Mouse (Mus musculus): ENCODE measurements at regions not wholly inside any gene's neighbourhood (a gene's known extent, or its start where the extent isn't known, plus 50 kb on each side); places are given as distances from the start of the nearest gene placed in this dataset.

DNA sequence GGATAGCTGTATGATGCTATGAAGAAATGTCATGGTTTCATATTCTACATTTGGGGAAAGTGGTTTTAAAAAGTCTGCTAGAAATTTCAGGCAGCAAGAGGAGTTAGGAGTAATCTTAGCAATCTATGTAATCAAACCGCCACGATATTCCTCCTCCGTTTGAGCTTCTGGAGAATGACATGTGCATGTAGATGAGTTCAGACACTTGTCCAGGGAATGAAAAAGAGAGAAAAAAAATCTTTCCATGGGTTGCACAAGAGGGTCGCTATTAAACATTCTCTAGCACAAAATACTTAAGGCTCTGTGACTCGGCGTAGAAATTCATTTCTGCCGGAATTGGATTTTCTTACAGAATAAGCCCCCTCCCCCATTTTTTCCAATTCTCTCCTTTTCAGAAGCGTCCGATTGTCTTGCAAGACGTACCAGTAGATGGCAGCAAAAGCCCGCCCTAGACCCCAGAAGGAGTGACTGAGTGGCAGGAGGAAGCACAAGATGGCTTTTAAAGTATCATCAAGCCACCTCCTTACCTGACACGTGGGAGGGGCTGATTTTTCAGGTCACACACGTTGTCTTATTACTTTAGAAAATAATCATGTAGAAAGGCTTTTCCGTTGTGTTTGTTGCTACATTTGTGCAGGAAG is 454.1 kb upstream of the Sel1l start:
- no peaks in the 10 kb centered on the region for H3K4me1 ChIP-seq (ENCODE audit: control insufficient read depth, insufficient read depth, low read length)
- WGBS (ENCODE audit: insufficient replicate concordance) = 25% methylated on average over 14 of the region's 14 CpGs

DNA sequence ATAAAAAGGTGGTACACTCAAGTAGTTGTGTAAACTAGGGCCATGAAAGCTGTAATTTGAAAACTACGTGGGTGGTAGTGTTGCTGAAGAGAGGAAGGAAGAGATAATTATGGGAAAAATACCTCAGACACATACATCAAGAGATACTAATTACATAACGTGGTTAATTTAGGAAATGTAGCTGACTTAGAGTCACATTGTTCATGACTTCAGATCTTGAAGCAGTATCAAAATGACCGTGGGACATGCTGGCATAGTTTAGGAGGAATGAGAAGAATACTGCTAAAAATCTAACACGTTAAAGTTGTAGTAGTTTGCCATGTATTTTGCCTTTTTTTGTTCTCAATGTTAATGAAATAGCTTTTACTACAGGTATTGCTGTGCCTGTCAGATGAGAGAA is 445.9 kb upstream of the Sel1l start:
- no peaks in the 10 kb centered on the region for H3K27me3 ChIP-seq (ENCODE audit: control insufficient read depth, insufficient read depth, low read length)
- 68% methylated on average over 4 of the region's 4 CpGs for WGBS (ENCODE audit: insufficient replicate concordance)
- no peaks in the 10 kb centered on the region for H3K4me1 ChIP-seq (ENCODE audit: control insufficient read depth, insufficient read depth, low read length)
- H3K4me3 ChIP-seq (ENCODE audit: low read depth, low read length) = no peak overlapping the region
- ATAC-seq (replicated peaks; ENCODE audit: insufficient number of reproducible peaks, low FRiP score, low TSS enrichment) = no peak
- no peak overlapping the region for H3K4me2 ChIP-seq
- no peaks in the 10 kb centered on the region for H3K36me3 ChIP-seq (ENCODE audit: control insufficient read depth, insufficient read depth, low read length)
- no peak overlapping the region for H3K27ac ChIP-seq (ENCODE audit: low read depth, low read length)
- H3K9me3 ChIP-seq (replicated peaks; ENCODE audit: control insufficient read depth, low read length) = no peaks in the 10 kb centered on the region
- no peak overlapping the region for H3K9ac ChIP-seq (ENCODE audit: low read depth, low read length)

More for the DNA sequence above, 454.1 kb upstream of the Sel1l start:
- no peak overlapping the region for H3K27ac ChIP-seq (ENCODE audit: low read depth, low read length)
- no peak for ATAC-seq (replicated peaks; ENCODE audit: insufficient number of reproducible peaks, low FRiP score, low TSS enrichment)
- no peak overlapping the region for H3K4me3 ChIP-seq (ENCODE audit: low read depth, low read length)
- H3K4me2 ChIP-seq = no peak overlapping the region
- H3K9ac ChIP-seq (ENCODE audit: low read depth, low read length) = no peak overlapping the region
- no peaks in the 10 kb centered on the region for H3K9me3 ChIP-seq (replicated peaks; ENCODE audit: control insufficient read depth, low read length)
- H3K36me3 ChIP-seq (ENCODE audit: control insufficient read depth, insufficient read depth, low read length) = no peaks in the 10 kb centered on the region
- no peaks in the 10 kb centered on the region for H3K27me3 ChIP-seq (ENCODE audit: control insufficient read depth, insufficient read depth, low read length)

DNA sequence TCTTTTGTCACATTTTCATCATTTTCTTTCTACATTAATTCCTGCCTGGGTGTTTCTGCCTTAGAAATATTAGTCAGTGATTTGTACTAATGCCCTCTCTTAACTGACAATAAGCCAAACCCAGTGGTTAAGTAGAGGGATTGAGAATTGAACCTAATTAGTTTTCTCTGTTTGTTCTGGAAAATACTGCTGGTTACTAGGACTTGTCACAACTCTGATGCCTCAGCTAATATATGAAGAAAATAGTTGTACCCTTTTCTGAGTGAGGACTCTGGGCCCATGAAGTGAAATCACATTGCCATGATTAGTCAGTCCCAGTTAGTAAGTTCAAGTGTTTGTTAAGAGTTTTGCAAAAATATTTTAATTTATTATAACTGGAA is 444.4 kb upstream of the Sel1l start:
- no peaks in the 10 kb centered on the region for H3K27me3 ChIP-seq (ENCODE audit: control insufficient read depth, insufficient read depth, low read length)
- H3K4me1 ChIP-seq (ENCODE audit: control insufficient read depth, insufficient read depth, low read length) = no peaks in the 10 kb centered on the region
- H3K4me3 ChIP-seq (ENCODE audit: low read depth, low read length) = no peak overlapping the region
- no peak overlapping the region for H3K4me2 ChIP-seq
- no peak overlapping the region for H3K27ac ChIP-seq (ENCODE audit: low read depth, low read length)
- no peaks in the 10 kb centered on the region for H3K36me3 ChIP-seq (ENCODE audit: control insufficient read depth, insufficient read depth, low read length)
- no peak overlapping the region for H3K9ac ChIP-seq (ENCODE audit: low read depth, low read length)
- ATAC-seq (replicated peaks; ENCODE audit: insufficient number of reproducible peaks, low FRiP score, low TSS enrichment) = no peak
- no peaks in the 10 kb centered on the region for H3K9me3 ChIP-seq (replicated peaks; ENCODE audit: control insufficient read depth, low read length)

DNA sequence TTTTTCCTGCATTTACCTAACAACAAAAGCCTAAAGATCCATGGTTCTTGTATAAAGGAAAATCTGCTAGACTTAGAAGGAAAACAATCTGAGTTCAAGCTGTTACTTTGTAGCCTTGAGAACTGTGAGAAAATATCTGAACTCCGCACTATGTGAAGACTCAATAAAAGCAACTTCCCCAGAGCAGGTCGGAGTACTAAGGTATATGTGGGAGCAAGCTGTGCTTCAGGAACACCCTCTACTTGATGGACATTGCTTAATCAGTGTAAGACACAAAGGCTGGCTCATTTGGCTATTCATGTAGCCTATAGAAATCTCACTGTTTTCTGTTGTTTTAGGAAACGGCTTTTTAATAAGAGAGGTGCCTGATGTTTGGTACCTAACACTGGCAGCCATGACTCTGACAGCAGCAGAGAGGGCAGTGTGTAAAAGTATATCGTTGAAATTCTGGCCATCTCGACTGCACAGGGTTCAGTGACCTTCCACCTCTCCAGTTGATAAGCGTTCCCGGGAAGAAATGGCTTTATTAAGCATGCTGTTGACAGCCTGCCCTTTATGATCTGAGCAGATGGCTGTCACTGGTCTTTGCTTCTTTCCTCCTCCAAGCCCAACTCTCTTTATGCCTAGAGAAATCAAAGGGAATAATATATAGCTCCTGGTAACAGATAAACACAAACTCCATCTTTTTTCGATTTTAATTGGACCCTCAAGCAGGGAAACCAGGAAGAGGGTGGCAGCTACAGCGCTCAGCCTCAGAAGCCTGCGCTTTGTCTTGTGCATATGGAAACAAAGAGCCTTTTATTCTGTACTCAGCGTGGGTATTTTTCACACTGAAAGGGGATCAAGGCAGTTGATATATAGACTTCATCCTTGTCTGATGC is 443.7 kb upstream of the Sel1l start:
- Histone ChIP-seq H3K27ac (ENCODE audit: low read depth, low read length) (no peak overlapping the region), H3K27me3 (ENCODE audit: control insufficient read depth, insufficient read depth, low read length) (no peaks in the 10 kb centered on the region), H3K9ac (ENCODE audit: low read depth, low read length) (no peak overlapping the region), H3K4me3 (ENCODE audit: low read depth, low read length) (no peak overlapping the region), H3K4me2 (no peak overlapping the region), H3K9me3 (replicated peaks; ENCODE audit: control insufficient read depth, low read length) (no peaks in the 10 kb centered on the region), H3K36me3 (ENCODE audit: control insufficient read depth, insufficient read depth, low read length) (no peaks in the 10 kb centered on the region), H3K4me1 (ENCODE audit: control insufficient read depth, insufficient read depth, low read length) (no peaks in the 10 kb centered on the region)
- 57% methylated on average over 11 of the region's 11 CpGs for WGBS (ENCODE audit: insufficient replicate concordance)
- ATAC-seq (replicated peaks; ENCODE audit: insufficient number of reproducible peaks, low FRiP score, low TSS enrichment) = no peak

DNA sequence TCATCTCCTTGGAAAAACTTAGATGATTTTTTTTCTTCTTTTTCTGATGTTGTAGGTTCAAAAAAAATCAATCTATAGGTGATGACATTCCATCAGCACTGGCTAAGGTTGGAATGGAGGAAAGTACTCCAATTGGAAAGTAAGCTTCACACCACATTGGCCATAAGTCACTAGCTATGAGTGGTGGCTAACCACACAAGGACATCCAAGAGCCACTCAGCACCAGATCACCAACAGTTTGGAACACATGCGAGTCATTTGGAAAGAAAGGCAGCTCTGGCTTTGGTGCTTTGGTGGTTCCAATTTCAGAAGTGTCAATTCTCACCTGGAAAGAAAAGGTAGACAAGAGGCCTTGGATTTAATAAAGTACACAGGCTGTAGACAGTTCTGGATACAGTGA is 442.5 kb upstream of the Sel1l start:
- H3K4me2 ChIP-seq = no peak overlapping the region
- no peak for ATAC-seq (replicated peaks; ENCODE audit: insufficient number of reproducible peaks, low FRiP score, low TSS enrichment)
- no peaks in the 10 kb centered on the region for H3K4me1 ChIP-seq (ENCODE audit: control insufficient read depth, insufficient read depth, low read length)
- no peaks in the 10 kb centered on the region for H3K36me3 ChIP-seq (ENCODE audit: control insufficient read depth, insufficient read depth, low read length)
- no peaks in the 10 kb centered on the region for H3K9me3 ChIP-seq (replicated peaks; ENCODE audit: control insufficient read depth, low read length)
- H3K27ac ChIP-seq (ENCODE audit: low read depth, low read length) = no peak overlapping the region
- no peak overlapping the region for H3K9ac ChIP-seq (ENCODE audit: low read depth, low read length)
- H3K27me3 ChIP-seq (ENCODE audit: control insufficient read depth, insufficient read depth, low read length) = no peaks in the 10 kb centered on the region
- no peak overlapping the region for H3K4me3 ChIP-seq (ENCODE audit: low read depth, low read length)
- WGBS (ENCODE audit: insufficient replicate concordance) = 76% methylated on average over 1 of the region's 1 CpGs

DNA sequence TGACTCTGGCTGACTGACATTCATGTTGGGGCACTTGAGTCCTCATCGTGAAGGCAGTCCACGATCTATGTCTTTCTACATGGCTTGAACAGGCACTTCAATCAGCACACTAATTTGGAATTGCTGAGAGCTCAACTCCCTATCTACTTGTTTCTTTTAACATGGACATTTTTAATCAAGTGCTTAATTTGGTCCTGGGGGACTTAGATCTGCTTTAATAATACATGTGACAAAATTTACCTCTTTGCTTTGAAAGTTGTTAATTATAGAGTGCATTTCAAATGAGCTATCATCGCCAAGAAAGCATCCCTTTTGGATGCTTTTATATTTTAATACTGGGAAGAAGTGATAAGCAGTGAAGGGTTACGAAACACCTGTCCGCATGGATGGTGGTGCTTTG is 436.6 kb upstream of the Sel1l start:
- no peaks in the 10 kb centered on the region for H3K4me1 ChIP-seq (ENCODE audit: control insufficient read depth, insufficient read depth, low read length)
- H3K4me3 ChIP-seq (ENCODE audit: low read depth, low read length) = no peak overlapping the region
- no peak overlapping the region for H3K9ac ChIP-seq (ENCODE audit: low read depth, low read length)
- no peaks in the 10 kb centered on the region for H3K36me3 ChIP-seq (ENCODE audit: control insufficient read depth, insufficient read depth, low read length)
- WGBS (ENCODE audit: insufficient replicate concordance) = 80% methylated on average over 5 of the region's 5 CpGs
- no peaks in the 10 kb centered on the region for H3K27me3 ChIP-seq (ENCODE audit: control insufficient read depth, insufficient read depth, low read length)
- no peak overlapping the region for H3K4me2 ChIP-seq
- H3K9me3 ChIP-seq (replicated peaks; ENCODE audit: control insufficient read depth, low read length) = no peaks in the 10 kb centered on the region; the same call in 1 of the 2 replicates
- no peak for ATAC-seq (replicated peaks; ENCODE audit: insufficient number of reproducible peaks, low FRiP score, low TSS enrichment)
- H3K27ac ChIP-seq (ENCODE audit: low read depth, low read length) = no peak overlapping the region

DNA sequence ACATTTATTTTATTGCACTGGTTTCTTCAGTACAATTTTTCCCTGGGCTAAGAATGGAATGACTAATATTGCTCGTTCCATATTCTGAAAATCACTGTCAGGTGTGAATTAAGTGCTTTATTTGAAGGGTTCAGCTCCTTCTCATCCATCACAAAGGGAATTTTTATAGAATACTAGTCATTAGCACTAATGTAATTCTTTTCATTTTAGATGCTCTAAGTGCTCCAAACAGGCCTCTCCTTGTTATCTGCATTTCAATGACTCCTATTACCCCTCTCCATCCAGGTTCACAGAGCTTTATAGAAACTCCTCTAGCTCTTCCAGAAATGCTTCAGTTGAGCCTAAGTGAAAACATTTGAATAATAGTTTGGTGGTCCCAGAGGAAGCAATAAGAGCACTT is 431.5 kb upstream of the Sel1l start:
- Histone ChIP-seq H3K9ac (ENCODE audit: low read depth, low read length) (no peak overlapping the region), H3K4me1 (ENCODE audit: control insufficient read depth, insufficient read depth, low read length) (no peaks in the 10 kb centered on the region), H3K27me3 (ENCODE audit: control insufficient read depth, insufficient read depth, low read length) (no peaks in the 10 kb centered on the region), H3K27ac (ENCODE audit: low read depth, low read length) (no peak overlapping the region), H3K4me2 (no peak overlapping the region), H3K9me3 (replicated peaks; ENCODE audit: control insufficient read depth, low read length) (no peaks in the 10 kb centered on the region; the same call in 1 of the 2 replicates), H3K4me3 (ENCODE audit: low read depth, low read length) (no peak overlapping the region), H3K36me3 (ENCODE audit: control insufficient read depth, insufficient read depth, low read length) (no peaks in the 10 kb centered on the region)
- WGBS (ENCODE audit: insufficient replicate concordance) = 64% methylated on average over 1 of the region's 1 CpGs
- ATAC-seq (replicated peaks; ENCODE audit: insufficient number of reproducible peaks, low FRiP score, low TSS enrichment) = no peak

DNA sequence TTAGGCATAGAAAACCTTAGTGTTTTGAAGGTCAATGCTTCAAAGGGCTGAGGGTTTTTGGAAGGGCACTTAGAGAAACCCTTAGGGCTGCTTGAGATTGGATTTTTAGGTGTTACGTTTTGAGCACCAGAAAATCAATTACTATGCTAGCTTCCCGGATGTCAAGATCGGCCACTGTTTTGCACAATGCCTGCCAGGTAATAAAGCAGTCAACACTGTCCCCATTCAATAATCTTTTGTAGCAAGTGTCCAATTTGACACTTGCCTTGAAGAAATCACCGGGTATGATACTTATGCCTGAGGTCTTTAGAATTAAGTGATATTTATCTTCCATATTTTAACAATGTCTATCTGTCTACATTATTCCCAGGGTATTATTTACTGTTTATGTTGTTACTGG is 403.0 kb upstream of the Sel1l start:
- H3K27me3 ChIP-seq (ENCODE audit: control insufficient read depth, insufficient read depth, low read length) = no peaks in the 10 kb centered on the region
- no peak overlapping the region for H3K4me3 ChIP-seq (ENCODE audit: low read depth, low read length)
- no peaks in the 10 kb centered on the region for H3K9me3 ChIP-seq (replicated peaks; ENCODE audit: control insufficient read depth, low read length)
- no peaks in the 10 kb centered on the region for H3K4me1 ChIP-seq (ENCODE audit: control insufficient read depth, insufficient read depth, low read length)
- no peak overlapping the region for H3K9ac ChIP-seq (ENCODE audit: low read depth, low read length)
- H3K4me2 ChIP-seq = no peak overlapping the region
- 73% methylated on average over 4 of the region's 4 CpGs for WGBS (ENCODE audit: insufficient replicate concordance)
- H3K27ac ChIP-seq (ENCODE audit: low read depth, low read length) = no peak overlapping the region
- no peaks in the 10 kb centered on the region for H3K36me3 ChIP-seq (ENCODE audit: control insufficient read depth, insufficient read depth, low read length)
- ATAC-seq (replicated peaks; ENCODE audit: insufficient number of reproducible peaks, low FRiP score, low TSS enrichment) = no peak
